Mouse (Mus musculus): Measurements from ENCODE around the gene Tlr9.

Gene Tlr9

GRCm38 (mm10) chr9:106222261-106222851, at the start of gene Tlr9:
Gene Tlr9, plus strand, starts transcription at chr9:106222598.
- DNase-seq (ENCODE audit: low spot score in 2 of 2), result no peak

- DNase-seq (ENCODE audit: low spot score in 2 of 2), result no peak
Observed at GRCm38 (mm10) chr9:106173363-106173762, 49.0 kb upstream of the Tlr9 start.

GRCm38 (mm10) chr9:106175552-106176200, 46.7 kb upstream of the Tlr9 start:
- DNase-seq (ENCODE audit: low spot score in 2 of 2), result no peak

- DNase-seq (ENCODE audit: low spot score in 2 of 2), result no peak
Observed at GRCm38 (mm10) chr9:106176769-106177168, 45.6 kb upstream of the Tlr9 start.

GRCm38 (mm10) chr9:106177799-106178198, 44.6 kb upstream of the Tlr9 start:
- no peak for DNase-seq (ENCODE audit: low spot score in 2 of 2)

- DNase-seq (ENCODE audit: low spot score in 2 of 2), result no peak
Observed at GRCm38 (mm10) chr9:106179454-106179853, 42.9 kb upstream of the Tlr9 start.

GRCm38 (mm10) chr9:106179964-106180363, 42.4 kb upstream of the Tlr9 start:
- DNase-seq (ENCODE audit: low spot score in 2 of 2), result no peak

- no peak for DNase-seq (ENCODE audit: low spot score in 2 of 2)
Observed at GRCm38 (mm10) chr9:106182146-106182545, 40.3 kb upstream of the Tlr9 start.

GRCm38 (mm10) chr9:106183996-106184395, 38.4 kb upstream of the Tlr9 start:
- no peak for DNase-seq (ENCODE audit: low spot score in 2 of 2)

- DNase-seq (ENCODE audit: low spot score in 2 of 2), result no peak
Observed at GRCm38 (mm10) chr9:106191355-106191754, 31.0 kb upstream of the Tlr9 start.

GRCm38 (mm10) chr9:106192024-106192423, 30.4 kb upstream of the Tlr9 start:
- no peak for DNase-seq (ENCODE audit: low spot score in 2 of 2)

GRCm38 (mm10) chr9:106192998-106193397, 29.4 kb upstream of the Tlr9 start:
- no peak for DNase-seq (ENCODE audit: low spot score in 2 of 2)

GRCm38 (mm10) chr9:106193930-106194807, 28.2 kb upstream of the Tlr9 start:
- no peak for DNase-seq (ENCODE audit: low spot score in 2 of 2)

- no peak for DNase-seq (ENCODE audit: low spot score in 2 of 2)
Observed at GRCm38 (mm10) chr9:106195693-106196092, 26.7 kb upstream of the Tlr9 start.

GRCm38 (mm10) chr9:106197081-106197713, 25.2 kb upstream of the Tlr9 start:
- DNase-seq (ENCODE audit: low spot score in 2 of 2), result no peak

GRCm38 (mm10) chr9:106197732-106198131, 24.7 kb upstream of the Tlr9 start:
- DNase-seq (ENCODE audit: low spot score in 2 of 2), result no peak

GRCm38 (mm10) chr9:106198962-106199458, 23.4 kb upstream of the Tlr9 start:
- peak; percentile 66 to 76 for DNase-seq (ENCODE audit: low spot score in 2 of 2)

GRCm38 (mm10) chr9:106199535-106200272, 22.7 kb upstream of the Tlr9 start, which contains the start of gene Ppm1m:
Gene Ppm1m, minus strand, starts transcription at chr9:106199746.
- DNase-seq (ENCODE audit: low spot score in 2 of 2), result no peak

- no peak for DNase-seq (ENCODE audit: low spot score in 2 of 2)
Observed at GRCm38 (mm10) chr9:106201895-106202294, 20.5 kb upstream of the Tlr9 start.

GRCm38 (mm10) chr9:106202819-106203636, 19.4 kb upstream of the Tlr9 start, which contains the start of gene Twf2:
Gene Twf2, plus strand, starts transcription at chr9:106203108.
- peak; percentile 90 to 95 for DNase-seq (ENCODE audit: low spot score in 2 of 2)

Measured in urinary bladder, postnatal 4 days (tissue).